Mouse (Mus musculus) liver, adult 2 months (tissue): ENCODE results near the gene Auts2. TPM values are rescaled to one million over a fixed set of nuclear protein-coding genes. Genes with fewer than 3 reads are reported as not detected.

Source experiments
- DNase-seq: peaks from one replicate; pipeline ENCODE4 v3.0.0-alpha.2; 2011; ENCODE audit warnings: low read depth, low spot score; ENCODE audit errors: extremely low read depth
- H3K27ac ChIP-seq: fragments of 200-500 bp; replicated peaks from 2 replicates; pipeline ENCODE4 v1.5.1; 2012; ENCODE audit warnings: low read depth, mild to moderate bottlenecking, control low read depth, inconsistent platforms, low read length; ENCODE audit not compliant: insufficient read depth
- H3K27me3 ChIP-seq: fragments of 200-500 bp; 2 replicates; pipeline ENCODE4 v1.6.1; 2012; ENCODE audit warnings: mild to moderate bottlenecking, moderate library complexity, low read length, inconsistent platforms; ENCODE audit not compliant: control insufficient read depth, insufficient read depth
- H3K36me3 ChIP-seq: fragments of 200-500 bp; 2 replicates; pipeline ENCODE4 v1.6.1; 2012; ENCODE audit warnings: low read length, inconsistent platforms; ENCODE audit not compliant: control insufficient read depth, insufficient read depth
- H3K4me1 ChIP-seq: fragments of 200-500 bp; 2 replicates; pipeline ENCODE4 v1.6.1; 2011; ENCODE audit warnings: low read length; ENCODE audit not compliant: control insufficient read depth, insufficient read depth
- H3K4me3 ChIP-seq: fragments of 200-500 bp; 2 replicates; pipeline ENCODE4 v1.5.1; 2011; ENCODE audit warnings: low read depth, mild to moderate bottlenecking, control low read depth, low read length, moderate library complexity; ENCODE audit not compliant: insufficient read depth
- H3K79me2 ChIP-seq: fragments of 200-500 bp; 2 replicates; pipeline ENCODE4 v1.6.1; 2012; ENCODE audit warnings: inconsistent platforms, mild to moderate bottlenecking, low read length, moderate library complexity; ENCODE audit not compliant: control insufficient read depth, insufficient read depth
- H3K9ac ChIP-seq: fragments of 200-500 bp; 2 replicates; pipeline ENCODE4 v1.6.1; 2012; ENCODE audit warnings: low read depth, mild to moderate bottlenecking, control low read depth, inconsistent platforms, low read length
- CTCF ChIP-seq: fragments of 200-500 bp; IDR thresholded peaks from 2 replicates; pipeline ENCODE4 v1.5.1; 2011; ENCODE audit warnings: low read depth, low read length, control low read depth
- POLR2A ChIP-seq: fragments of 200-500 bp; IDR thresholded peaks from 2 replicates; pipeline ENCODE4 v1.6.1; 2011; ENCODE audit warnings: low read length, control low read depth; ENCODE audit not compliant: insufficient read depth; ENCODE audit errors: extremely low read depth
- WGBS: fragments of 180-500 bp; shearing (Covaris S2); methylation state at CpG from one replicate; pipeline ENCODE4 v1.1.7; 2018; 5-methylcytosine and 5-hydroxymethylcytosine counted together
- polyA plus RNA-seq: library from polyadenylated mRNA; depleted of rRNA; stranded (reverse); fragments of >200 nt; gene quantifications from 2 replicates; pipeline ENCODE4 v1.2.3, GENCODE M21; 2012
- total RNA-seq: library from RNA; depleted of rRNA; stranded (reverse); fragments of >200 nt; gene quantifications from 2 replicates; pipeline ENCODE4 v1.2.3, GENCODE M21; 2014

The Auts2 gene
- total and polyA plus RNA-seq, 2 experiments, result 0.37 to 0.51 TPM

DNA sequence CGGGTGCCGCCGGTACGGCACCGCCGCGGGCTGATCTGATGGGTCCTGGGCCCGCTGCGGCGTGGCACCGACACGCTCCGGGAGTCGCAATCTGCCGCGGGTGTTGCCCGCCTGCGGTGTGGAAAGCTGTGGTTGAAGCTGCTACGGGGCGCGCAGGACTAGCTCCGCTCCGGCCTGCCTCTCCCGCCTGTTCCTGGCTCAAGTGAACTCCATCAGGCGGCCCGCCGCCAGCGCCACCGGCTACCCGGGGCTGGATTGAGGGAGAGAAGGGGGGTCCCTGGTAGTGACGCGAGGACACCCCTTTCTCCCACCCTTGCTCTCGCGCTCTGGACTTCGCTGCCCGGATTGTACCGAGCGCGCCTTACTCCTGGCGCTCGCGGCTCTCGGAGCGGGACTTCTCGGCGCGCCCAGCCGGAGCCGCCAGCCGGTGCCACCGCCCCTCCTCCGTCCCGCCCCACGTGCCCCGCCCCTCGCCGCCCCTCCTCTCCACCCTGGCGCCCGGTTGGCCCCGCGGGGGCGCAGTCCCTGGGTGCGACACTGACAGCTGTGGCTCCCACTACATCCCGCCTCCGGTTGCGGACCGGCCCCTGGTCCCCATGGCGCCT is 1004.7 kb downstream of the Auts2 start:
- Histone ChIP-seq H3K36me3 (no peaks in the 10 kb centered on the region), H3K27ac (no peak overlapping the region), H3K27me3 (peaks cover 8% of the 10 kb centered on the region), H3K9ac (peak overlapping the region; percentile 54), H3K4me1 (no peaks in the 10 kb centered on the region), H3K79me2 (no peaks in the 10 kb centered on the region), H3K4me3 (peak overlapping the region; percentile 75)
- 1% methylated on average over 67 of the region's 68 CpGs for WGBS
- DNase-seq, result no peak
- no peak for TF ChIP-seq POLR2A
- no peak for TF ChIP-seq CTCF

DNA sequence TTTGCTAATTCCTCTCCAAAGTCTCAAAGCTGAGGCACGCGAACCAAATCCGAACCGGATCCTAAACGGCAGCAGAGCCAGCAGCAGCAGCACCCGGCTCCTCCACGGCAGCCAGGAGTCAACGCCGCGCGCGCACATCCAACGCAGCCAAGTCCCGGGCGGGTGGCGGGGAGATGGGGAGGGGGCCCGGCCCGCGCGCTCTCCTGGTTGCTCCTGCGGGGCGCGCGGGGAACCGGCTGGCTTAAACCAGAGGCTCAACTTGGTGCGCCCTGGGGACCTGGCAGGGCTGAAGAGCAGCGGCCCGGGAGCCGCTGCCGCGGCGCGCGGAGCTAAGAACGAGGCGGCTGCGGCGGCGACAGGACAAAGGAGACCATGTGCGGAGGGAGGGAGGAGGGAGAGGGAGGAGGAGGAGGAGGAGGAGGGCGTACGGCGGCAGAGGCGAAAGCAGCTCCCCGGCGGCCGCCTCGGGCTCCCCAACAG is 1005.3 kb downstream of the Auts2 start:
- no peak for TF ChIP-seq POLR2A
- no peak for TF ChIP-seq CTCF
- Histone ChIP-seq H3K4me1 (no peaks in the 10 kb centered on the region), H3K36me3 (no peaks in the 10 kb centered on the region), H3K4me3 (peak overlapping the region; percentile 75), H3K27ac (no peak overlapping the region), H3K79me2 (no peaks in the 10 kb centered on the region), H3K27me3 (peaks cover 8% of the 10 kb centered on the region), H3K9ac (peak overlapping the region; percentile 54)
- no peak for DNase-seq
- WGBS, result 1% methylated on average over 41 of the region's 48 CpGs

DNA sequence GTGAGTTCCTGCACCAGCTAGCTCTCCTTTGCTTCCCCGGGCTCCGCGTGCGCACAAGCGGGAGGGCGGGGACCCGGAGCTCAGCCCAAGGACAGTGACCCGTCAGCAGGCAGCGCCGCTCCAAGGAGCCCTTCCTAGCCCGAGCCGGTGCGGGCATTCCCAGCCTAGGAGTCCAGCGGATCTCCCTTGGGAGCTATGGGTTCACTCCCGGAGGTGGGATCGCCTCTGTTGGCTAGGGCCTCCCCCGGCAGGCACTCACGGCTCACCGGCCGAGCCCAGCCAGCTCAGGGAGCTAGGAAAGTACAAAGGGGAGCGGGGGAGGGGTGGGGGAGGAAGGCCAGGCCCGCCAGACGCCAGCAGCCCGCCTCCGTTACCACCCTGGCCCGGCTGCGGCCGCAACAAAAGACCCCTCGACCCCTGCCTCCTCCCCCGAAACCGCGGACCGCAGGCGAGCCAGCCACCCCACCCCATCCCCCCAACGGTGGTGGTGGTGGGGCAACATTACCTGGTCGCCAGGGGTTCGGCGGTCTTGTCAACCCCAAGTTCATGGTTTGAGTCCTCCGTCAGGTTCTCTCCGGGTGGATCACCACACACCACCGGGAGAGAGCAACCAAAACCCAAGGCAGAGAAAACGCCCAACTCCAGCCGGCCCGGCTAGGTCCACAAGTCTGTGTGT is 1005.9 kb downstream of the Auts2 start:
- no peak for DNase-seq
- H3K79me2 ChIP-seq, result no peaks in the 10 kb centered on the region
- peaks cover 8% of the 10 kb centered on the region for H3K27me3 ChIP-seq
- no peaks in the 10 kb centered on the region for H3K4me1 ChIP-seq
- H3K36me3 ChIP-seq, result no peaks in the 10 kb centered on the region
- TF ChIP-seq CTCF (no peak), POLR2A (no peak)
- no peak overlapping the region for H3K27ac ChIP-seq
- H3K9ac ChIP-seq, result peak overlapping the region; percentile 69
- H3K4me3 ChIP-seq, result peak overlapping the region; percentile 75
- 1% methylated on average over 44 of the region's 44 CpGs for WGBS

DNA sequence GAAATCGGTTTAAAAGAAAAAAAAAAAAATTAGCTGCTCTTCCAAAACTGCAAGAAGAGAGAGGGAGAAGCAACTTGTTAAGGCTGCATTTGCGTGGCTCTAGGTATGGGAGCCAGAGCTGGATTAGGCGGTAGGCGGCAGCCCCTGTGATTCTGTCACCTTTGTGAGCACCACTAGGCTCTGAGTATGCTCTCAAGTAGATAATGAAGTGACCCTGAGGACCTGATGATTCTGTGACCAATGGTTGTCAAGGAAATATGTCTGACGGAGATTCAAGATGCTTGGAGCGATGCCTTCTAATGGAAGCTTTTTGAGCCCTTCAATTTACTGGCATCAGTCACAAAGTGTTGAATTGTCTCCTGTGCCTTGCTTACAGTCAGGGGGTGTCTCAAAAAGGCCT is 1007.4 kb downstream of the Auts2 start:
- no peaks in the 10 kb centered on the region for H3K79me2 ChIP-seq
- no peaks in the 10 kb centered on the region for H3K36me3 ChIP-seq
- H3K27ac ChIP-seq, result no peak overlapping the region
- 89% methylated on average over 6 of the region's 6 CpGs for WGBS
- H3K27me3 ChIP-seq, result peaks cover 8% of the 10 kb centered on the region
- H3K9ac ChIP-seq, result no peak overlapping the region
- DNase-seq, result no peak
- TF ChIP-seq POLR2A, result no peak
- no peak for TF ChIP-seq CTCF
- H3K4me1 ChIP-seq, result no peaks in the 10 kb centered on the region
- no peak overlapping the region for H3K4me3 ChIP-seq

DNA sequence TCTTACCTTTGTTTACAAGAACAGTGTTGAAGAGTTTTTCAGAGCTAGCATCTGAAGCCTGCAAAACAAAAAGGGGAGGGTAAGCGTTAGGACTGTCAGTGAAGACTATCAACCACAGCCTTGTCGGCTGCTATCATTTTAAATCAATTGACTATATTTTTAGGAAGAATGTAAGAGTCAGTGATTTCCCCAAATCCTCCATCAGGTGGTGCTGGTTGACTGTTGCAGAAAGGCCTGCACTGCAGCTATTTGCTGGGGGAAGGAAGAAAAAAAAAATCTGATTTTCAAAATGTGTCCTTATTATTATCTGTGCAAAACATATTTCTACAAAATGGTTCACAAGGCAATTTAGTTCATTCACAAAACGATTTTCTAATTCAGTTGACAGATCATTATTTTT is 1009.3 kb downstream of the Auts2 start:
- peaks cover 8% of the 10 kb centered on the region for H3K27me3 ChIP-seq
- WGBS, result 24% methylated on average over 3 of the region's 3 CpGs
- no peaks in the 10 kb centered on the region for H3K79me2 ChIP-seq
- no peaks in the 10 kb centered on the region for H3K36me3 ChIP-seq
- no peak overlapping the region for H3K4me3 ChIP-seq
- no peaks in the 10 kb centered on the region for H3K4me1 ChIP-seq
- no peak overlapping the region for H3K27ac ChIP-seq
- DNase-seq, result peak; percentile 22
- no peak for TF ChIP-seq POLR2A
- peak; percentile 54 for TF ChIP-seq CTCF
- no peak overlapping the region for H3K9ac ChIP-seq
